ENCODE assay signal across 10 mouse cellular contexts in the genomic region with DNA sequence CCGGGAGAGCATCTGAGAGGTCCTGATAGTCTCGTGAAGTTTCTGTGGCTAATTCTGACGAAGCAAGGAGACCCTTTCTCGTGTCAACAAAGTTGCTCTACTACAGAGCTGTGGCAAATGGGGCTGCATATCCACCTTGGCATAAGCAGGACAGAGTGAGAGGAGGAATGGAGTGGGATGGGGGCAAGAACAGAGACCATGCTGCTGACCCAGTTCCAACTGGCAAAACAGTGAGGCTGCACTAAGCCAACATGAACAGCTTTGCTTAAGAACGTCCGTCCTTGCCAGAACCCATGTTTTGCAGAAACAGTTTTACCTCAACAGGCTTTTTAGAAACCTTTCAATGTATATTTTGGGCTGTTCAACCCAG. TPM values are rescaled to one million over a fixed set of nuclear protein-coding genes. Genes with fewer than 3 reads are reported as not detected.
DNase-seq lines count a peak whose midpoint lies in the region; ATAC-seq and TF ChIP-seq lines count a peak whose summit lies in the region.
"Had no signal": no experiment of that assay in that cellular context is flagged by ENCODE, and none has a peak within 500 bp of the region (broad histone marks: within the 10 kb centered on the region; RNA-seq: fewer than 3 reads in every experiment).

No protein-coding gene starts in this region.

- no peaks in the 10 kb centered on the region for H3K9me3 ChIP-seq in kidney, embryonic 16.5 days (ENCODE audit: low read length)
- no peaks in the 10 kb centered on the region for H3K9me3 ChIP-seq in embryonic facial prominence, embryonic 15.5 days (replicated peaks)
- H3K9me3 ChIP-seq in hindbrain, postnatal 0 days (ENCODE audit: low read length), result no peaks in the 10 kb centered on the region

- H3K27ac ChIP-seq in kidney, embryonic 16.5 days (ENCODE audit: low read length), result peak overlapping the region; percentile 81
- H3K27ac ChIP-seq in embryonic facial prominence, embryonic 15.5 days (replicated peaks), result peak overlapping the region; percentile 79
- peak overlapping the region; percentile 60 for H3K27ac ChIP-seq in hindbrain, postnatal 0 days
- H3K27ac ChIP-seq: liver, embryonic 14.5 days; neural tube, embryonic 12.5 days had no signal

- no peak for TF ChIP-seq CTCF in hindbrain, postnatal 0 days (IDR thresholded peaks at IDR 0.05; ENCODE audit: low read depth)

- DNase-seq in cerebellum, postnatal 10 days, result peak; percentile 77 to 83
- DNase-seq in kidney, postnatal 14 days, result no peak
- no peak for DNase-seq in hindbrain, postnatal 0 days (ENCODE audit: low spot score)
- DNase-seq in MN1 (ENCODE audit: low spot score), result no peak
- no peak for DNase-seq in natural killer cell, adult 2 months (ENCODE audit: low spot score in 2 of 2)

- no peak overlapping the region for H3K4me3 ChIP-seq in kidney, embryonic 16.5 days (ENCODE audit: low read length)
- H3K4me3 ChIP-seq in embryonic facial prominence, embryonic 15.5 days (replicated peaks), result no peak overlapping the region
- H3K4me3 ChIP-seq in hindbrain, postnatal 0 days (ENCODE audit: low read length), result no peak overlapping the region
- H3K4me3 ChIP-seq: neural tube, embryonic 12.5 days had no signal

- H3K27me3 ChIP-seq in kidney, embryonic 16.5 days (ENCODE audit: insufficient read depth, low read length), result no peaks in the 10 kb centered on the region
- H3K27me3 ChIP-seq in embryonic facial prominence, embryonic 15.5 days, result no peaks in the 10 kb centered on the region
- no peaks in the 10 kb centered on the region for H3K27me3 ChIP-seq in hindbrain, postnatal 0 days (ENCODE audit: insufficient read depth, low read length)
- H3K27me3 ChIP-seq: neural tube, embryonic 12.5 days had no signal

- 68% methylated on average over 6 of the region's 6 CpGs for WGBS in kidney, embryonic 16.5 days
- 48% methylated on average over 6 of the region's 6 CpGs for WGBS in embryonic facial prominence, embryonic 15.5 days
- WGBS in hindbrain, postnatal 0 days, result 62% methylated on average over 6 of the region's 6 CpGs

- ATAC-seq in cerebellum, adult (ENCODE audit: insufficient number of reproducible peaks, low FRiP score, low TSS enrichment), result no peak
- no peak for ATAC-seq in kidney, embryonic 16.5 days (ENCODE audit: low FRiP score, low TSS enrichment)
- no peak for ATAC-seq in embryonic facial prominence, embryonic 15.5 days (ENCODE audit: insufficient number of reproducible peaks, low FRiP score, low TSS enrichment, low read depth)
- ATAC-seq in hindbrain, postnatal 0 days, result no peak

- H3K4me1 ChIP-seq in kidney, embryonic 16.5 days (ENCODE audit: insufficient read depth, low read length), result peaks cover 51% of the 10 kb centered on the region
- H3K4me1 ChIP-seq in embryonic facial prominence, embryonic 15.5 days, result peaks cover 71% of the 10 kb centered on the region
- no peaks in the 10 kb centered on the region for H3K4me1 ChIP-seq in hindbrain, postnatal 0 days (ENCODE audit: insufficient read depth, low read length)

- H3K36me3 ChIP-seq in kidney, embryonic 16.5 days (ENCODE audit: insufficient read depth, low read length), result peaks cover 10% of the 10 kb centered on the region
- peaks cover 9% of the 10 kb centered on the region for H3K36me3 ChIP-seq in embryonic facial prominence, embryonic 15.5 days
- H3K36me3 ChIP-seq in hindbrain, postnatal 0 days (ENCODE audit: insufficient read depth, low read length), result no peaks in the 10 kb centered on the region

- no peak overlapping the region for H3K4me2 ChIP-seq in kidney, embryonic 16.5 days (replicated peaks; ENCODE audit: low read depth, low read length)
- H3K4me2 ChIP-seq in embryonic facial prominence, embryonic 15.5 days (replicated peaks), result peak overlapping the region; percentile 28; the same call in 1 of the 2 replicates
- no peak overlapping the region for H3K4me2 ChIP-seq in hindbrain, postnatal 0 days (ENCODE audit: low read depth, low read length)
- H3K4me2 ChIP-seq: neural tube, embryonic 12.5 days had no signal

- no peak overlapping the region for H3K9ac ChIP-seq in kidney, embryonic 16.5 days (replicated peaks; ENCODE audit: low read length)
- H3K9ac ChIP-seq in embryonic facial prominence, embryonic 15.5 days, result no peak overlapping the region
- no peak overlapping the region for H3K9ac ChIP-seq in hindbrain, postnatal 0 days (replicated peaks; ENCODE audit: low read length)
- H3K9ac ChIP-seq: liver, embryonic 14.5 days; neural tube, embryonic 12.5 days had no signal

RNA-seq across cellular contexts. Expression of a gene that starts 32.9 kb away (rescaled TPM):
- polyA plus RNA-seq in kidney, embryonic 16.5 days (2015; fragmentation: Nextera tagmentation; extraction: Ambion mirVana), result 657 and 680 TPM in 2 replicates
- polyA plus RNA-seq in embryonic facial prominence, embryonic 15.5 days (2015; fragmentation: Nextera tagmentation; extraction: Ambion mirVana), result 725 and 741 TPM in 2 replicates
- total RNA-seq in hindbrain, postnatal 0 days (2014; rRNA removed), result 53.1 and 53.5 TPM in 2 replicates
- polyA plus RNA-seq in hindbrain, postnatal 0 days (2015; fragmentation: Nextera tagmentation; extraction: Ambion mirVana), result 71.5 and 71.8 TPM in 2 replicates

RNA-seq across cellular contexts. Expression of a gene that starts 51.3 kb away (rescaled TPM):
- 0.67 and 0.71 TPM in 2 replicates for polyA plus RNA-seq in kidney, embryonic 16.5 days (2015; fragmentation: Nextera tagmentation; extraction: Ambion mirVana)
- 0.19 and 0.20 TPM in 2 replicates for polyA plus RNA-seq in embryonic facial prominence, embryonic 15.5 days (2015; fragmentation: Nextera tagmentation; extraction: Ambion mirVana)
- total RNA-seq in hindbrain, postnatal 0 days (2014; rRNA removed), result not detected in 2 replicates
- 0.18 and 0.21 TPM in 2 replicates for polyA plus RNA-seq in hindbrain, postnatal 0 days (2015; fragmentation: Nextera tagmentation; extraction: Ambion mirVana)
- polyA plus RNA-seq: neural tube, embryonic 12.5 days had no signal

RNA-seq across cellular contexts. Expression of a gene that starts 58.6 kb away (rescaled TPM):
- 54.3 and 60.6 TPM in 2 replicates for polyA plus RNA-seq in kidney, embryonic 16.5 days (2015; fragmentation: Nextera tagmentation; extraction: Ambion mirVana)
- polyA plus RNA-seq in embryonic facial prominence, embryonic 15.5 days (2015; fragmentation: Nextera tagmentation; extraction: Ambion mirVana), result 53.8 and 56.7 TPM in 2 replicates
- total RNA-seq in hindbrain, postnatal 0 days (2014; rRNA removed), result 91.1 and 101 TPM in 2 replicates
- 48.2 TPM in 2 replicates for polyA plus RNA-seq in hindbrain, postnatal 0 days (2015; fragmentation: Nextera tagmentation; extraction: Ambion mirVana)

Comparison
In these comparisons a context has a peak if more than half of its experiments do, and no peak if none do; other contexts are left out.
1. DNase-seq: peak in cerebellum, postnatal 10 days (2 of 2); none in kidney, postnatal 14 days (single experiment), hindbrain, postnatal 0 days (single experiment), MN1 (single experiment) and natural killer cell, adult 2 months (0 of 2).
2. Peak in every context shown above with its lines, with median percentiles within 50 percentile points of each other: H3K27ac ChIP-seq.